Mouse (Mus musculus) forebrain, embryonic 14.5 days (tissue): ENCODE results near the gene Adgrb2. TPM values are rescaled to one million over a fixed set of nuclear protein-coding genes. Genes with fewer than 3 reads are reported as not detected.

Experiments
- ATAC-seq: fragments of 200-750 bp; cut with Nextera tagmentation; 2 replicates; pipeline ENCODE4 v1.8.0; 2017; ENCODE audit warnings: mild to moderate bottlenecking, moderate library complexity
- DNase-seq: peaks from one replicate; pipeline ENCODE4 v3.0.0-alpha.2; 2015; ENCODE audit warnings: low spot score
- H3K27ac ChIP-seq: fragments of 300-500 bp; sonication (generic); 2 replicates; pipeline ENCODE4 v1.5.1; 2014; ENCODE audit warnings: low read depth, mild to moderate bottlenecking, control low read depth, low read length, moderate library complexity
- H3K27me3 ChIP-seq: fragments of 300-500 bp; sonication (generic); replicated peaks from 2 replicates; pipeline ENCODE4 v1.6.1; 2014; ENCODE audit warnings: low read length, control low read depth, mixed read lengths; ENCODE audit not compliant: control insufficient read depth, insufficient read depth
- H3K36me3 ChIP-seq: fragments of 300-500 bp; sonication (generic); 2 replicates; pipeline ENCODE4 v1.6.1; 2014; ENCODE audit warnings: low read length, control low read depth; ENCODE audit not compliant: control insufficient read depth, insufficient read depth
- H3K4me1 ChIP-seq: fragments of 300-500 bp; sonication (generic); 2 replicates; pipeline ENCODE4 v1.6.1; 2014; ENCODE audit warnings: antibody characterized with exemption, low read length, control low read depth; ENCODE audit not compliant: control insufficient read depth, insufficient read depth
- H3K4me2 ChIP-seq: fragments of 300-500 bp; sonication (generic); 2 replicates; pipeline ENCODE4 v1.6.1; 2014; ENCODE audit warnings: mild to moderate bottlenecking, control low read depth, low read length
- H3K4me3 ChIP-seq: fragments of 300-500 bp; sonication (generic); 2 replicates; pipeline ENCODE4 v1.5.1; 2014; ENCODE audit warnings: low read depth, low read length, control low read depth
- H3K9ac ChIP-seq: fragments of 300-500 bp; sonication (generic); 2 replicates; pipeline ENCODE4 v1.6.1; 2014; ENCODE audit warnings: mild to moderate bottlenecking, low read length, control low read depth, moderate library complexity
- H3K9me3 ChIP-seq: fragments of 300-500 bp; sonication (generic); replicated peaks from 2 replicates; pipeline ENCODE4 v1.6.1; 2016; ENCODE audit warnings: low read length, control low read depth, mixed read lengths; ENCODE audit not compliant: control insufficient read depth
- WGBS: fragments of 180-500 bp; shearing (Covaris S2); extraction: QIAGEN DNeasy Blood & Tissue Kit; methylation state at CpG from one replicate; pipeline ENCODE4 v1.1.7; 2014; 5-methylcytosine and 5-hydroxymethylcytosine counted together
- polyA plus RNA-seq: library from polyadenylated mRNA; unstranded; fragments of >200 nt; fragmentation: Nextera tagmentation; extraction: Ambion mirVana; gene quantifications from 2 replicates; pipeline ENCODE4 v1.2.1, GENCODE M21; 2014

Gene Adgrb2
- polyA plus RNA-seq, 1 experiment from 2014 or later, result 6.6 TPM

GRCm38 (mm10) chr4:129983764-129984420 is 778 bp upstream of the Adgrb2 start:
- ATAC-seq (peak; percentile 54), DNase-seq (peak; percentile 87)
- H3K9me3 ChIP-seq, result no peaks in the 10 kb centered on the region
- no peaks in the 10 kb centered on the region for H3K36me3 ChIP-seq
- 1% methylated on average over 15 of the region's 15 CpGs for WGBS
- peak overlapping the region; percentile 72 for H3K4me3 ChIP-seq
- 0 out of 2 replicates have a peak overlapping the region, but pooled peaks have one; percentile 4 for H3K27ac ChIP-seq
- peak overlapping the region; percentile 87; the same call in 1 of the 2 replicates for H3K9ac ChIP-seq
- peak overlapping the region; percentile 84 for H3K4me2 ChIP-seq
- H3K4me1 ChIP-seq, result peaks cover 52% of the 10 kb centered on the region
- peaks cover 7% of the 10 kb centered on the region; the same call in 1 of the 2 replicates for H3K27me3 ChIP-seq

GRCm38 (mm10) chr4:129985161-129985670 is 546 bp downstream of the Adgrb2 start:
- Histone ChIP-seq H3K36me3 (no peaks in the 10 kb centered on the region), H3K27ac (peak overlapping the region; percentile 84), H3K4me1 (peaks cover 58% of the 10 kb centered on the region), H3K27me3 (peaks cover 7% of the 10 kb centered on the region; the same call in 1 of the 2 replicates), H3K9me3 (no peaks in the 10 kb centered on the region), H3K9ac (peak overlapping the region; percentile 87), H3K4me2 (peak overlapping the region; percentile 84), H3K4me3 (peak overlapping the region; percentile 72)
- no peak for DNase-seq
- under 1% methylated on average over 48 of the region's 48 CpGs for WGBS
- ATAC-seq, result no peak

- peak overlapping the region; percentile 72 for H3K4me3 ChIP-seq
- ATAC-seq, result peak; percentile 29; the same call in 1 of the 2 replicates
- no peaks in the 10 kb centered on the region for H3K36me3 ChIP-seq
- DNase-seq, result peak; percentile 81
- peak overlapping the region; percentile 84 for H3K4me2 ChIP-seq
- peaks cover 59% of the 10 kb centered on the region for H3K4me1 ChIP-seq
- no peaks in the 10 kb centered on the region for H3K9me3 ChIP-seq
- WGBS, result under 1% methylated on average over 53 of the region's 58 CpGs
- peaks cover 7% of the 10 kb centered on the region; the same call in 1 of the 2 replicates for H3K27me3 ChIP-seq
- peak overlapping the region; percentile 84 for H3K27ac ChIP-seq
- peak overlapping the region; percentile 87 for H3K9ac ChIP-seq
Measured at GRCm38 (mm10) chr4:129985671-129986441, 1.2 kb downstream of the Adgrb2 start.

GRCm38 (mm10) chr4:129987825-129988504 is 3.3 kb downstream of the Adgrb2 start:
- 1% methylated on average over 41 of the region's 53 CpGs for WGBS
- H3K36me3 ChIP-seq, result peaks cover 12% of the 10 kb centered on the region
- ATAC-seq, result peak; percentile 18; the same call in 1 of the 2 replicates
- peak overlapping the region; percentile 67 for H3K9ac ChIP-seq
- H3K9me3 ChIP-seq, result no peaks in the 10 kb centered on the region
- peak overlapping the region; percentile 44 for H3K27ac ChIP-seq
- DNase-seq, result peak; percentile 67
- peaks cover 7% of the 10 kb centered on the region; the same call in 1 of the 2 replicates for H3K27me3 ChIP-seq
- peak overlapping the region; percentile 84 for H3K4me2 ChIP-seq
- H3K4me1 ChIP-seq, result peaks cover 43% of the 10 kb centered on the region
- H3K4me3 ChIP-seq, result peak overlapping the region; percentile 38

GRCm38 (mm10) chr4:129989925-129990324 is 5.3 kb downstream of the Adgrb2 start:
- DNase-seq (peak; percentile 58), ATAC-seq (no peak)
- H3K4me3 ChIP-seq, result no peak overlapping the region
- 28% methylated on average over 4 of the region's 4 CpGs for WGBS
- H3K9me3 ChIP-seq, result no peaks in the 10 kb centered on the region
- peaks cover 36% of the 10 kb centered on the region for H3K4me1 ChIP-seq
- H3K27ac ChIP-seq, result no peak overlapping the region
- H3K4me2 ChIP-seq, result no peak overlapping the region
- H3K9ac ChIP-seq, result no peak overlapping the region
- H3K27me3 ChIP-seq, result peaks cover 7% of the 10 kb centered on the region; the same call in 1 of the 2 replicates
- peaks cover 17% of the 10 kb centered on the region for H3K36me3 ChIP-seq

GRCm38 (mm10) chr4:129992720-129993119 is 8.1 kb downstream of the Adgrb2 start:
- DNase-seq (no peak), ATAC-seq (no peak)
- Histone ChIP-seq H3K9me3 (no peaks in the 10 kb centered on the region), H3K4me2 (no peak overlapping the region), H3K9ac (no peak overlapping the region), H3K36me3 (peaks cover 20% of the 10 kb centered on the region), H3K27me3 (no peaks in the 10 kb centered on the region), H3K27ac (no peak overlapping the region), H3K4me1 (peaks cover 23% of the 10 kb centered on the region), H3K4me3 (no peak overlapping the region)
- 83% methylated on average over 16 of the region's 16 CpGs for WGBS

- DNase-seq, result no peak
- no peaks in the 10 kb centered on the region for H3K27me3 ChIP-seq
- no peak overlapping the region for H3K27ac ChIP-seq
- peaks cover 20% of the 10 kb centered on the region for H3K4me1 ChIP-seq
- H3K4me3 ChIP-seq, result no peak overlapping the region
- H3K9ac ChIP-seq, result no peak overlapping the region
- peaks cover 20% of the 10 kb centered on the region for H3K36me3 ChIP-seq
- H3K9me3 ChIP-seq, result no peaks in the 10 kb centered on the region
- no peak overlapping the region for H3K4me2 ChIP-seq
- 89% methylated on average over 5 of the region's 5 CpGs for WGBS
- ATAC-seq, result no peak
Measured at GRCm38 (mm10) chr4:129993213-129993612, 8.5 kb downstream of the Adgrb2 start.

- Histone ChIP-seq H3K9me3 (no peaks in the 10 kb centered on the region), H3K4me2 (no peak overlapping the region), H3K9ac (no peak overlapping the region), H3K27ac (peak overlapping the region; percentile 44; the same call in 1 of the 2 replicates), H3K36me3 (peaks cover 27% of the 10 kb centered on the region), H3K27me3 (no peaks in the 10 kb centered on the region), H3K4me1 (peaks cover 15% of the 10 kb centered on the region), H3K4me3 (no peak overlapping the region)
- WGBS, result 86% methylated on average over 16 of the region's 16 CpGs
- DNase-seq, result no peak
- no peak for ATAC-seq
Measured at GRCm38 (mm10) chr4:129993944-129994695, 9.4 kb downstream of the Adgrb2 start.
